Mouse (Mus musculus) liver, embryonic 11.5 days (tissue): ENCODE measurements around the gene Efcab8. TPM values are rescaled to one million over a fixed set of nuclear protein-coding genes. Genes with fewer than 3 reads are reported as not detected.

Experiments
- ATAC-seq: fragments of 200-750 bp; cut with Nextera tagmentation; replicated peaks from 2 replicates; pipeline ENCODE4 v1.8.0; 2017; ENCODE audit warnings: moderate number of reproducible peaks, mild to moderate bottlenecking, moderate TSS enrichment, moderate library complexity; ENCODE audit not compliant: low FRiP score
- DNase-seq: peaks from one replicate; pipeline ENCODE4 v3.0.0-alpha.2; 2017; ENCODE audit warnings: low spot score
- H3K27ac ChIP-seq: fragments of 300-500 bp; sonication (generic); 2 replicates; pipeline ENCODE4 v1.5.1; 2014; ENCODE audit warnings: mild to moderate bottlenecking, low read depth, low read length, control low read depth
- H3K27me3 ChIP-seq: fragments of 300-500 bp; sonication (generic); replicated peaks from 2 replicates; pipeline ENCODE4 v1.6.1; 2014; ENCODE audit warnings: low read length, mixed read lengths; ENCODE audit not compliant: control insufficient read depth, insufficient read depth
- H3K36me3 ChIP-seq: fragments of 300-500 bp; sonication (generic); 2 replicates; pipeline ENCODE4 v1.6.1; 2014; ENCODE audit warnings: mild to moderate bottlenecking, low read length, moderate library complexity, mixed read lengths; ENCODE audit not compliant: control insufficient read depth, insufficient read depth
- H3K4me1 ChIP-seq: fragments of 300-500 bp; sonication (generic); replicated peaks from 2 replicates; pipeline ENCODE4 v1.6.1; 2014; ENCODE audit warnings: low read length, mixed read lengths; ENCODE audit not compliant: control insufficient read depth, insufficient read depth
- H3K4me2 ChIP-seq: fragments of 300-500 bp; sonication (generic); 2 replicates; pipeline ENCODE4 v1.6.1; 2014; ENCODE audit warnings: mild to moderate bottlenecking, control low read depth, moderate library complexity
- H3K4me3 ChIP-seq: fragments of 300-500 bp; sonication (generic); 2 replicates; pipeline ENCODE4 v1.5.1; 2014; ENCODE audit warnings: low read depth, low read length, control low read depth
- H3K9ac ChIP-seq: fragments of 300-500 bp; sonication (generic); 2 replicates; pipeline ENCODE4 v1.6.1; 2014; ENCODE audit warnings: low read depth, low read length, control low read depth
- H3K9me3 ChIP-seq: fragments of 300-500 bp; sonication (generic); 2 replicates; pipeline ENCODE4 v1.6.1; 2016; ENCODE audit warnings: low read length, inconsistent platforms, mixed read lengths; ENCODE audit not compliant: control insufficient read depth
- WGBS: fragments of 180-500 bp; shearing (Covaris S2); extraction: QIAGEN DNeasy Blood & Tissue Kit; methylation state at CpG from one replicate; pipeline ENCODE4 v1.1.7; 2014; 5-methylcytosine and 5-hydroxymethylcytosine counted together
- polyA plus RNA-seq: library from polyadenylated mRNA; unstranded; fragments of >200 nt; fragmentation: Nextera tagmentation; extraction: Ambion mirVana; gene quantifications from 2 replicates; pipeline ENCODE4 v1.2.1, GENCODE M21; 2014

The Efcab8 gene
- polyA plus RNA-seq, result 0.07 TPM in 1 of 2 replicates, not detected in the other

DNA sequence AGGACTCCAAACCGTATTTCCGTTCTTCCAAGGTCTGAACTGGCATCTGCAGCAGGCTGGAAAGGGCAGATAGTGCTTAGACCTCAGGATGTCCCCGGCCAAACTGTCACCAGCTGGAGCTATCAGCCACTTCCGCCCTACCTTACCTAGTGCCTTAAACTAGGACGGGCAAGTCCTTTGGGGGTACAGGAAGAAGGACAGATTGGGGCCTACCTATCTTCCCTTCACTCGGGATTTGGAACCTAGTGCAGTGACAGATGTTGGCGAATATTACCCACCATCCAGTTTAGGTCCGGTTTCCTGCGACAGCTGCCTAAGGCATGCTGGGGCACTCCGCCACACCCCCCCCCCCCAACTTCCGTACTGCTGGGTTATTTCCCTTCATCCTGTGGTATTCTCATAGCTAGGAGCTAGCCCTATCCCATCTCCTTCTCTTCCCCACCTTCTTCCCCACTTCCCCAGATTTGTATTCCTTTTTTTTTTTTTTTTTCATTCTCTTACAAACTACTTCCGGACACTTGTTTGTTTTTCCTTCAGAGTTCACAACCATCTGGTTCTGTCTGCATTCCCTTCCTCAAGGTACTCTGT lies at the start of gene Efcab8:
TSS of gene Efcab8 (plus strand) at position 538 of the 588 bp plus-strand sequence.
- 23% methylated on average over 12 of the region's 12 CpGs for WGBS
- H3K27ac ChIP-seq, result peak within 1 kb of the TSS; percentile 71
- H3K27me3 ChIP-seq, result no peaks in the 10 kb centered on the region
- H3K4me3 ChIP-seq, result peak within 1 kb of the TSS; percentile 48
- peak within 1 kb of the TSS; percentile 72 for H3K9ac ChIP-seq
- peaks cover 17% of the 10 kb centered on the region for H3K4me1 ChIP-seq
- no peaks in the 10 kb centered on the region for H3K9me3 ChIP-seq
- no peaks in the 10 kb centered on the region for H3K36me3 ChIP-seq
- H3K4me2 ChIP-seq, result peak within 1 kb of the TSS; percentile 97
- no peak for DNase-seq
- ATAC-seq, result peak; percentile 48

DNA sequence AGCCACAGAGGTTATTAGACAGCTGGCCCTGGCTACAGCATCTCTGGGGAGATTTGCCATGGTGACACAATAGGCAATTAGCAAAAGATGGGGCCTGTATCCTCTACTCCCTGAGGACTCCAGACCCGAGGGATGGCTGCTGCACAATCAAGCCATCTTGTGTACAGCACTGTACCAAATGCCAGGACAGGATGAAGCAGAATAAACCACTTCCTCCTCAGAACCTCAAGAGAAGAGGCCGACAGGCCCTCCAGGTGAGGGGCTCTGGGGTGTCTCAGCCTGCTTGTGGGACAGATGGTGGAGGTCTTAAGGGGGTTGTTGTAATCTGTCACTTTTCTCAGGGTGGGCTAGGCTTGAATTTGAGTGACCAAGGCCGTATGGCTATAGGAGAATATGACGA lies 45.7 kb upstream of the Efcab8 start:
- Histone ChIP-seq H3K4me1 (no peaks in the 10 kb centered on the region), H3K36me3 (no peaks in the 10 kb centered on the region), H3K9ac (no peak overlapping the region), H3K9me3 (no peaks in the 10 kb centered on the region), H3K27me3 (no peaks in the 10 kb centered on the region), H3K4me3 (no peak overlapping the region), H3K27ac (no peak overlapping the region), H3K4me2 (no peak overlapping the region)
- ATAC-seq (no peak), DNase-seq (no peak)
- WGBS, result 69% methylated on average over 4 of the region's 4 CpGs

DNA sequence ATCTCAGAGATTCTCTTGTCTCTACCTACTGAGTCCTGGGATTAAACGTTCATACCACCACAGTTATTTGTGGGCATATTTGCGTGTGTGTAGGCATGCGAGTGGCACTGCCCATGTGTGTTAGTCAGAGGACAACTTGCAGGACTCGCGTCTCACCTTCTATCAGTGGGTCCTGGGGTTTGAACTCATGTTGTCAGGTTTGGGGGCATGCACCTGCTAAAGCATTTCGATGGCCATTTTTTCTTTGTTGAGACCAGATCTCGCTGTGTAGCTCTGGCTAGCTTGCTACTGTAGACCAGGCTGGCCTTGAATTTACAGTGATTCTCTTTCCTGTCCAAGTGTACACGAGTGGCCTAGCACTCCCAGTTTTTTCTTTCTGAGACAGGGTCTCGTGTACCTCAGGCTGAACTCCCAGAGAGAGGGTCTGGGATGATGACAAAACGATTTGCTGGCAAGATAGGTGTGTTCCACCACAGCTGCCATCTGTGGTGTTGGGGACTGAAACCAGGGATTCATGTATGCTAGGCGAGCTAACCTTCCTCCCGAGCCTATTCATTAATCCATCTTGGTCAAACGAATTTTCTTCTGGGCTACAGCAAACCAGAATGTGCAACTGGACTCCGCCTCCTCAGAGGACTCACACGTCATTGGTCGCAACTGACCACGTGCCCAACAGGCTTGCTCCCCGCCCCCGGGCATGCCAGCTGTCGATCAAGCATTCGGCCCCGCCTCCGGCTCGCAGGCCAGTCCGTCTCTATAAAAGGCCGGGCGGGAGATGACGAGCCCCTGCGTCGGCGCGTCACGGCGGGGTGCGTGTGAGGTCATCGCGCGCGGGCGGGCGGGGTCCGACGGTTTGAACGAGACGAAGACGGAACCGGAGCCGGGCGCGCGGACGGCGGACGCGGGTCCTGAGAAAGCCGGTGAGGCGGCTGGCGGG lies 39.0 kb upstream of the Efcab8 start, which contains the start of gene Mapre1:
TSS of gene Mapre1 (plus strand) at position 775 of the 937 bp plus-strand sequence.
- Histone ChIP-seq H3K4me1 (peaks cover 26% of the 10 kb centered on the region), H3K9ac (peak within 1 kb of the TSS; percentile 96), H3K9me3 (no peaks in the 10 kb centered on the region), H3K4me3 (peak within 1 kb of the TSS; percentile 90), H3K27ac (peak within 1 kb of the TSS; percentile 94), H3K27me3 (no peaks in the 10 kb centered on the region), H3K4me2 (peak within 1 kb of the TSS; percentile 91), H3K36me3 (no peaks in the 10 kb centered on the region; the same call in 1 of the 2 replicates)
- peak; percentile 97 for ATAC-seq
- DNase-seq, result peak; percentile 100
- 10% methylated on average over 58 of the region's 58 CpGs for WGBS

DNA sequence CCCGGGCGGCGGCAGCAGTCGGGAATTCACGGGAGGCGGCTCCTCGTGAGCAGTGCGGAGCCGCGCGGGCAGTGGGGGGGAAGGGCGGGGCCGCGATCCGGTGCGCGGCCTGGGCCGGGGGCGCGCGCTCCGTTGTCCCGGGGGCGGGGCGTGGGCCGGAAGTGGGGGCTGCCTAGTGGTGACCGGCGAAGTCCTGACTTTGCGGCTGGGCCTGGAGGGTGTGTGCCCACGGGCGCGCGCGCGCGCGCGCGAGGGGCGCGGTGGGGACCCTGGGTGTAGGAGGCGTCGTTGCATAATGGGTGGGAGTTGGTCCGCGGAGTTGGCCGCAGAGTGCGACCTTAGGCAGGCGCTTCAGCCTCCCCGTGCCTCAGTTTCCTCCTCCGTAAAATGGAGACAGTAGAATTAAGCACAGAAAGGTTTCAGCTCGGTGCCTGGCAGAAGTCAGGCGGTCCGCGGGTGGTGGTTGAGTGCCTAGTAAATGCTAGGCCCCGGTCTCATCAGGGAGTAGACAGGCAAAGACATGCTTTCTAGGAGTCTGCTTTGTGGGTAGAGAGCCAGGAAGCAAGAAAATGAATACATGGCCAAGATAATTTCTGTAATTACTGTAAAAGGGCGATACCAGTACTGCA lies 38.2 kb upstream of the Efcab8 start:
- peak overlapping the region; percentile 91 for H3K4me2 ChIP-seq
- H3K27ac ChIP-seq, result peak overlapping the region; percentile 94
- ATAC-seq, result peak; percentile 83
- H3K27me3 ChIP-seq, result no peaks in the 10 kb centered on the region
- peak overlapping the region; percentile 96 for H3K9ac ChIP-seq
- under 1% methylated on average over 52 of the region's 56 CpGs for WGBS
- H3K4me3 ChIP-seq, result peak overlapping the region; percentile 90
- H3K4me1 ChIP-seq, result peaks cover 26% of the 10 kb centered on the region
- DNase-seq, result peak; percentile 84
- H3K9me3 ChIP-seq, result no peaks in the 10 kb centered on the region
- peaks cover 2% of the 10 kb centered on the region; the same call in 1 of the 2 replicates for H3K36me3 ChIP-seq

DNA sequence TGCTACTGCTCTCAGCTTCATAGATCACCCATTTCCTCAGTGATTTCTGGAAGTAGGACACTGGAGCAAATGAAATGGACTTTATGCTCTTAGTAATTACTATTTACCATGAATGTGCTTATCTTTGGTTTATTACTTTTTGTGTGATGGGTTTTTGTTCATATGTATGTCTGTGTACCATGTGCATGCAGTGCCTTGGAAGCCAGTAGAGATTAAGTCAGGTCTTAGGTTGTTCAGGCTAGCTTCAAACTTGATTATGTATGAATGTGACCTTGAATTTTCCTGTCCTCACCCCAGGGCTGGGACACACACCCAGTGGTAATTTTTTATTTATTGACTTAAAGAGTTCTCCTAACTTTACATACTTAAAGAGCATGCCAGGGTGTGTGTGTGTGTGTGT lies 31.7 kb upstream of the Efcab8 start:
- Histone ChIP-seq H3K36me3 (peaks cover 10% of the 10 kb centered on the region), H3K4me2 (no peak overlapping the region), H3K9me3 (no peaks in the 10 kb centered on the region), H3K4me1 (peaks cover 12% of the 10 kb centered on the region), H3K27me3 (no peaks in the 10 kb centered on the region), H3K27ac (no peak overlapping the region), H3K4me3 (no peak overlapping the region), H3K9ac (no peak overlapping the region)
- no peak for DNase-seq
- ATAC-seq, result no peak

DNA sequence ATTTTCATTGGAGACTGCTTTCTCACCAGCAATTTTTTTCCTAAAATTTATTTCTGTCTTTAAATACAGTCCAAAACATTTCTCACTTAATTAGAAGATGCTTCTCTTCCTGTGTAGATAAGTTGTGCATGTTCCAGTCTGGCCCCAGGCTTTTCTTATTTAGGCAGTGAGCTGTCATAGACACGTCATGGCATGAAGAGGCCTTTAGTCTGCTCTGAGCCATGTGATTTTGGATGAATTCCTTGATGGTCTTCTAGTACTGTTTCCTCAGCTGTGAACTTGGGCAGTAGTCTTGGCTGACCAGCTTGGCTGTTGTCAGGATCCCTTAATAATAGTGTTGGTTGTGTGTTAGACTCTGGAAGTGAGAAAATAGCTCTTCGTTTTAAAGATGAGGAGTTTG lies 29.4 kb upstream of the Efcab8 start:
- 81% methylated on average over 2 of the region's 2 CpGs for WGBS
- no peak overlapping the region for H3K4me3 ChIP-seq
- ATAC-seq (no peak), DNase-seq (no peak)
- H3K9ac ChIP-seq, result no peak overlapping the region
- H3K4me1 ChIP-seq, result peaks cover under 1% of the 10 kb centered on the region; the same call in 1 of the 2 replicates
- peaks cover 10% of the 10 kb centered on the region for H3K36me3 ChIP-seq
- no peak overlapping the region for H3K4me2 ChIP-seq
- H3K27ac ChIP-seq, result no peak overlapping the region
- H3K9me3 ChIP-seq, result no peaks in the 10 kb centered on the region
- no peaks in the 10 kb centered on the region for H3K27me3 ChIP-seq

DNA sequence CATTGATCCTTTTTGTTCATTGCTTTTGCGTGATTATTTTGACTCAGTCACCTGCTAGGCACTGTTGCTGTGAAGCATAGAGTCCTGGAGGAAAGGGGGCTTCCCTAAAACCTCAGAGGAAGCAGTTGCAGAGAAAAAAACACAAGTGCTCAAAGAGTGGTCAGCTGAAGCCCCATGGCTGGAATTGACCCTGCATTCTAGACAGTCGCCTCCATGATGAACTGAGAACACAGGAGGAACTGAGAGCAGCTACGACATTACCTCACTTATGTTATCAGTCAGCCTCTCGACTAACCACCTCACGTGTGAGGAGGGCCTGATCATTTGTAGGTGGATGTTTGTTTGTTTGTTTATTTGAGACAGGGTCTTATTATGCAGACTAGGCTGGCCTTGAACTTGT lies 17.6 kb upstream of the Efcab8 start:
- Histone ChIP-seq H3K27ac (no peak overlapping the region), H3K36me3 (peaks cover 61% of the 10 kb centered on the region), H3K27me3 (no peaks in the 10 kb centered on the region), H3K9ac (no peak overlapping the region), H3K4me2 (no peak overlapping the region), H3K9me3 (no peaks in the 10 kb centered on the region), H3K4me3 (no peak overlapping the region), H3K4me1 (no peaks in the 10 kb centered on the region)
- WGBS, result 90% methylated on average over 5 of the region's 5 CpGs
- DNase-seq (no peak), ATAC-seq (no peak)

DNA sequence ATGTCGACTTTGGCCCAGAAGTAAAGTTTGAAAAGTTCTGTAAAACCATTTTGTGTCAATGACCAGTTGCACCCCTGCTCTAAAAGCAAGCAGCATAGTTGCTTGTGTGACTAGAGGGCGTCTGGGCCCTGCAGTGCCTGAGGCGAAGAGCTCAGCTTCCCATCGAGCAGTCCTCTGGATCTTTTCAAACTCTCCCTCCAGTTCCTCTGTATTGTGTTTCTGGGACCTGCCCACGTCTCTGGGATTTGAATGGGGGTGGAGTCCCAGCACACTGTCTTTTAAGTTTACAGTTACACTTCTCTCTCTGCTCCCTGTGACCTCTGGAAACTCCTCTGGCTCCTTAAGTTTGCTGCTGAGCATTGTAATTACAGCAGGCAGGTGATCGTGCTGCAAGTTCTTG lies 12.2 kb upstream of the Efcab8 start:
- 77% methylated on average over 6 of the region's 6 CpGs for WGBS
- Histone ChIP-seq H3K4me2 (no peak overlapping the region), H3K4me1 (no peaks in the 10 kb centered on the region), H3K27me3 (no peaks in the 10 kb centered on the region), H3K36me3 (peaks cover 44% of the 10 kb centered on the region), H3K9me3 (no peaks in the 10 kb centered on the region), H3K9ac (no peak overlapping the region), H3K27ac (no peak overlapping the region; the same call in 1 of the 2 replicates), H3K4me3 (no peak overlapping the region)
- ATAC-seq, result no peak
- no peak for DNase-seq
